Mouse (Mus musculus) limb, embryonic 14.5 days (tissue): Measurements from ENCODE around the gene Gm21739. TPM values are rescaled to one million over a fixed set of nuclear protein-coding genes. Genes with fewer than 3 reads are reported as not detected.
"Not testable (repeated sequence)": the region's sequence is repeated elsewhere in the genome, so short reads cannot be mapped to it uniquely, and the experiment has no call there.

Experiments used
- ATAC-seq: fragments of 200-750 bp; cut with Nextera tagmentation; 2 replicates; pipeline ENCODE4 v1.8.0; 2017; ENCODE audit warnings: low read depth, moderate number of reproducible peaks, moderate TSS enrichment; ENCODE audit not compliant: low FRiP score
- DNase-seq: peaks from one replicate; pipeline ENCODE4 v3.0.0-alpha.2; 2015; ENCODE audit warnings: low spot score
- H3K27ac ChIP-seq: fragments of 300-500 bp; sonication (generic); replicated peaks from 2 replicates; pipeline ENCODE4 v1.5.1; 2014; ENCODE audit warnings: low read depth, mild to moderate bottlenecking, low read length, moderate library complexity, mixed read lengths
- H3K27me3 ChIP-seq: fragments of 300-500 bp; sonication (generic); 2 replicates; pipeline ENCODE4 v1.6.1; 2014; ENCODE audit warnings: low read length, mixed read lengths; ENCODE audit not compliant: control insufficient read depth, insufficient read depth
- H3K36me3 ChIP-seq: fragments of 300-500 bp; sonication (generic); 2 replicates; pipeline ENCODE4 v1.6.1; 2014; ENCODE audit warnings: mild to moderate bottlenecking, low read length, moderate library complexity, mixed read lengths; ENCODE audit not compliant: control insufficient read depth, insufficient read depth
- H3K4me1 ChIP-seq: fragments of 300-500 bp; sonication (generic); 2 replicates; pipeline ENCODE4 v1.6.1; 2014; ENCODE audit warnings: antibody characterized with exemption, low read length, mixed read lengths; ENCODE audit not compliant: control insufficient read depth, insufficient read depth
- H3K4me2 ChIP-seq: fragments of 300-500 bp; sonication (generic); replicated peaks from 2 replicates; pipeline ENCODE4 v1.6.1; 2014; ENCODE audit warnings: low read depth, mild to moderate bottlenecking, low read length, moderate library complexity; ENCODE audit not compliant: severe bottlenecking
- H3K4me3 ChIP-seq: fragments of 300-500 bp; sonication (generic); replicated peaks from 2 replicates; pipeline ENCODE4 v1.5.1; 2014; ENCODE audit warnings: low read length
- H3K9ac ChIP-seq: fragments of 300-500 bp; sonication (generic); 2 replicates; pipeline ENCODE4 v1.6.1; 2014; ENCODE audit warnings: mild to moderate bottlenecking, low read depth, low read length, moderate library complexity; ENCODE audit not compliant: severe bottlenecking
- H3K9me3 ChIP-seq: fragments of 300-500 bp; sonication (generic); 2 replicates; pipeline ENCODE4 v1.6.1; 2016; ENCODE audit warnings: low read length; ENCODE audit not compliant: control insufficient read depth
- WGBS: fragments of 180-500 bp; shearing (Covaris S2); extraction: QIAGEN DNeasy Blood & Tissue Kit; methylation state at CpG from one replicate; pipeline ENCODE4 v1.1.7; 2014; 5-methylcytosine and 5-hydroxymethylcytosine counted together
- polyA plus RNA-seq, 2 experiments: library from polyadenylated mRNA; depleted of rRNA in 1 of 2; stranded (reverse) in 1 of 2; unstranded in 1 of 2; fragments of >200 nt; fragmentation: Nextera tagmentation in 1 of 2; extraction: Ambion mirVana in 1 of 2; gene quantifications; 2 replicates each; pipeline versions ENCODE4 v1.2.1 to v1.2.3; 2012 to 2014

The Gm21739 gene
- polyA plus RNA-seq (2012; rRNA removed): not detected in 2 replicates
- not detected in 2 replicates for polyA plus RNA-seq (2014; fragmentation: Nextera tagmentation; extraction: Ambion mirVana)

GRCm38 (mm10) chrY:44264344-44264743 is at the start of gene Gm21739:
Gene Gm21739 (minus strand): TSS chrY:44264444.
- ATAC-seq: not testable (repeated sequence)
- WGBS: no CpG with 5 or more reads among the region's 6 CpGs

More at GRCm38 (mm10) chrY:44264344-44264743, at the start of gene Gm21739:
- H3K4me3 ChIP-seq, H3K4me1 ChIP-seq, H3K36me3 ChIP-seq, H3K27me3 ChIP-seq, H3K9me3 ChIP-seq, H3K4me2 ChIP-seq, H3K9ac ChIP-seq, H3K27ac ChIP-seq, DNase-seq: not testable (repeated sequence)
